Mouse (Mus musculus) embryonic facial prominence, embryonic 12.5 days (tissue): Measurements from ENCODE around the gene Cenpp. TPM values are rescaled to one million over a fixed set of nuclear protein-coding genes. Genes with fewer than 3 reads are reported as not detected.

ENCODE experiments used
- ATAC-seq: fragments of 200-750 bp; cut with Nextera tagmentation; 2 replicates; pipeline ENCODE4 v1.8.0; 2017; ENCODE audit not compliant: insufficient number of reproducible peaks, insufficient read depth, low FRiP score, low TSS enrichment
- H3K27ac ChIP-seq: fragments of 300-500 bp; sonication (generic); 2 replicates; pipeline ENCODE4 v1.5.1; 2016; ENCODE audit warnings: mild to moderate bottlenecking
- H3K27me3 ChIP-seq: fragments of 300-500 bp; sonication (generic); 2 replicates; pipeline ENCODE4 v1.6.1; 2016; ENCODE audit warnings: mild to moderate bottlenecking, moderate library complexity
- H3K36me3 ChIP-seq: fragments of 300-500 bp; sonication (generic); 2 replicates; pipeline ENCODE4 v1.6.1; 2016; ENCODE audit warnings: mild to moderate bottlenecking
- H3K4me1 ChIP-seq: fragments of 300-500 bp; sonication (generic); 2 replicates; pipeline ENCODE4 v1.6.1; 2016
- H3K4me2 ChIP-seq: fragments of 300-500 bp; sonication (generic); replicated peaks from 2 replicates; pipeline ENCODE4 v1.6.1; 2016; ENCODE audit warnings: mild to moderate bottlenecking, moderate library complexity
- H3K4me3 ChIP-seq: fragments of 300-500 bp; sonication (generic); 2 replicates; pipeline ENCODE4 v1.5.1; 2016; ENCODE audit warnings: mild to moderate bottlenecking
- H3K9ac ChIP-seq: fragments of 300-500 bp; sonication (generic); 2 replicates; pipeline ENCODE4 v1.6.1; 2016; ENCODE audit warnings: mild to moderate bottlenecking, moderate library complexity
- H3K9me3 ChIP-seq: fragments of 300-500 bp; sonication (generic); 2 replicates; pipeline ENCODE4 v1.6.1; 2016; ENCODE audit warnings: mild to moderate bottlenecking, moderate library complexity
- WGBS: fragments of 180-500 bp; shearing (Covaris S2); methylation state at CpG from one replicate; pipeline ENCODE4 v1.1.7; 2016; 5-methylcytosine and 5-hydroxymethylcytosine counted together
- polyA plus RNA-seq: library from polyadenylated mRNA; unstranded; fragments of >200 nt; fragmentation: Nextera tagmentation; extraction: Ambion mirVana; gene quantifications from 2 replicates; pipeline ENCODE4 v1.2.1, GENCODE M21; 2016

The Cenpp gene
- polyA plus RNA-seq, 1 experiment from 2014 or later = 29.2 TPM

- H3K36me3 ChIP-seq = peaks cover 52% of the 10 kb centered on the region
Observed at GRCm38 (mm10) chr13:49449318-49449749, 203.3 kb downstream of the Cenpp start.

DNA sequence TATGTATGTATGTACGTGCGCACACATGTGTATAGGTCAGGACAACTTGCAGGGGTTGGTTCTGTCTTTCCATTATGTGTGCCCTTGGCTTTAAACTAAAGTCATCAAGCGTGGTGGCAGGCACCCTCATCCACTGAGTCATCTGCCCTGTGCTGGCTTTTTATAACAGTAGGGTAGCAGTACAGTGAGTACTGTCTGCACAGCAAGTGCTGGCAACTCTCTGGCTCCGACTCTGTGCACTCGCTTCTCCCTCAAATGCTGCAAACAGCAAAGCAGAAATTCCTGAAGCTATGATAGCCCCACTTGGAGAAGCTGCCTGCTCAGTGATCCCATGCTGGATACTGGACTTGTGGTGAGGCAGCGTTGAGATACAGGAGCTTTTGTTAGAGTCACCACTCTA, 208.1 kb downstream of the Cenpp start:
- no peak overlapping the region for H3K27ac ChIP-seq
- ATAC-seq = no peak
- 93% methylated on average over 6 of the region's 6 CpGs for WGBS
- H3K4me2 ChIP-seq = no peak overlapping the region
- no peak overlapping the region for H3K9ac ChIP-seq
- H3K36me3 ChIP-seq = peaks cover 46% of the 10 kb centered on the region
- no peaks in the 10 kb centered on the region for H3K9me3 ChIP-seq
- H3K4me1 ChIP-seq = no peaks in the 10 kb centered on the region
- no peak overlapping the region for H3K4me3 ChIP-seq
- H3K27me3 ChIP-seq = no peaks in the 10 kb centered on the region

More at GRCm38 (mm10) chr13:49449318-49449749, 203.3 kb downstream of the Cenpp start:
- 40% methylated on average over 5 of the region's 5 CpGs for WGBS
- peak; percentile 68 for ATAC-seq
- Histone ChIP-seq H3K9me3 (no peaks in the 10 kb centered on the region), H3K4me3 (no peak overlapping the region), H3K4me1 (no peaks in the 10 kb centered on the region), H3K4me2 (no peak overlapping the region), H3K27ac (no peak overlapping the region), H3K9ac (no peak overlapping the region), H3K27me3 (no peaks in the 10 kb centered on the region)

- Histone ChIP-seq H3K4me1 (no peaks in the 10 kb centered on the region), H3K9ac (no peak overlapping the region), H3K27ac (no peak overlapping the region), H3K4me3 (no peak overlapping the region), H3K36me3 (peaks cover 58% of the 10 kb centered on the region), H3K9me3 (no peaks in the 10 kb centered on the region), H3K4me2 (no peak overlapping the region), H3K27me3 (no peaks in the 10 kb centered on the region)
- 87% methylated on average over 4 of the region's 4 CpGs for WGBS
- ATAC-seq = no peak
Observed at GRCm38 (mm10) chr13:49436170-49436569, 216.4 kb downstream of the Cenpp start.

DNA sequence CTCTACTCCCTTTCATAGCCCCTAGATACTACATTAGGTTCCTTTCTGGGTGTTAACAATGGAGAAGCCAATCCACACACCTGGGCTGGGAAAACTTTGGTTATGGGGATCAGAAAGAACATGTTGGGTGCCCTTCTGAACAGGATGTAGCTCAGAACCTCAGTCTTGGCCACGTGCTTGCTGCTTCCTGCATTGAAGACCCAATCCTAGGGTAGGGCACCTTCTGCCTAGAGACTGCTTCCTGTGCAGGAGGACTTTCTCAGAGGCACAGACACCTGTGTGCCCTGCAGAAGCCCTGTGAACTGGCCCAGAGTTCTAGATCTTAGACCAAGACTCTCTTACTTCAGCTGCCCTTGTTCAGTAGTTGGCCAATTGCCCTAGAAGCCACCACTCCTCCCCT, 216.8 kb downstream of the Cenpp start:
- Histone ChIP-seq H3K9me3 (no peaks in the 10 kb centered on the region), H3K27me3 (no peaks in the 10 kb centered on the region), H3K27ac (no peak overlapping the region), H3K9ac (no peak overlapping the region), H3K4me1 (no peaks in the 10 kb centered on the region), H3K4me3 (no peak overlapping the region), H3K36me3 (peaks cover 58% of the 10 kb centered on the region), H3K4me2 (no peak overlapping the region)
- no peak for ATAC-seq
- 92% methylated on average over 1 of the region's 1 CpGs for WGBS

DNA sequence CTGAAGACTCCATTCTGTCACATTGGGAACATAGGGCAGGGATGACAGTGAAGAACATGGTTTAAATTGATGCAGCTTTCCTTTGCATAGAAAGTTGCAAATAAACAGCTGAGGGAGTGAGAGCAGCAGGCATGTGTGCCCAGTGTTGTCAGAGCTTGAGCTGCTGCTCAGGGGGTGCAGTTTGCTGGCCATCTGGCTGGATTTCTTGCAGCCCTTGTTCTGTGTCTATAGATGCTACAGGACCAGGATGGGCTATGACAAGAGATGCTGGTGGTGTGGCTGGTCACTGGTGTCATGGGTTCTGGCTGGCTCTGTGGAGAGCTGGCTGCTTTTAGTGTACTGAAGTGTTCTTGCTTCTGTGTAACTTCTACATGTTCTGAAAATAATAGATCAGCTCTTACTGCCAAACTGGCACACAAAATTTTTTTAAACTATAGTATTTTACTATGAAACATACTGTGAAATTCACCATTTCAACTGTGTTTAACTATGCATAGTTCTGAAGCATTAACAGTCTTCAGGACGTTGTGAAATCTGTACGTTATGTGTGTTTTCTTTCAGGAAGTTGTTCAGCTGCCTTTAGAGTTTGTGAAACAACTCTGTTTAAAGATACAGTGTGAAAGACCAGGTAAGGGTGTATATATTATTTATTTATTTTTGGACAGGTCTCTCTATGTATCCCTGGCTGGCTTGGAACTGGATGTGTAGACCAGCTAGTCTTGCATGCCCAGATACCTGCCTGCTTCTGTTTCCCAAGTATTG, 219.1 kb downstream of the Cenpp start:
- Histone ChIP-seq H3K4me1 (no peaks in the 10 kb centered on the region), H3K27ac (no peak overlapping the region), H3K9me3 (no peaks in the 10 kb centered on the region), H3K36me3 (peaks cover 58% of the 10 kb centered on the region), H3K4me2 (no peak overlapping the region), H3K4me3 (no peak overlapping the region), H3K9ac (no peak overlapping the region), H3K27me3 (no peaks in the 10 kb centered on the region)
- WGBS = 92% methylated on average over 2 of the region's 2 CpGs
- no peak for ATAC-seq

DNA sequence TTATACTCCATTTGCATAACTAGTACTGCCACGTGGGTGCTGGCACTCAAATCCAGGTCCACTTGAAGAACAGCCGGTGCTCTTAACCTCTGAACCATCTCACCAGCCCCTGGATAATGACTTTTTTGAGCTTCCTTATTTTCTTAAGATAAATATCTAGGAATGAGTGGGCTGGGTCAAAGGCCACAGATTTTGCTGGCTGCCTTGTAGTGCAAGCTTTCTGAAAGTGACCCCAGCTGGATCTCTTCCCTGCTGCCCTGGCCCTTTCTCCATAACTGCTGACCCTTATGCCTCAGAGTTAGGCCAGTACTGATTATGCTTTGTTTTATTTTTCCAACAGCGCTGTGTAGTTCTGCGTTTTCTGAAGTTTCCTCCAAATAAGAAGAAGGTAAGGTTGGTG, 222.1 kb downstream of the Cenpp start:
- Histone ChIP-seq H3K4me1 (no peaks in the 10 kb centered on the region), H3K27ac (no peak overlapping the region), H3K9me3 (no peaks in the 10 kb centered on the region), H3K4me2 (no peak overlapping the region), H3K36me3 (peaks cover 33% of the 10 kb centered on the region), H3K4me3 (no peak overlapping the region), H3K9ac (no peak overlapping the region), H3K27me3 (no peaks in the 10 kb centered on the region)
- 55% methylated on average over 4 of the region's 4 CpGs for WGBS
- no peak for ATAC-seq

GRCm38 (mm10) chr13:49428042-49428675, 224.4 kb downstream of the Cenpp start:
- Histone ChIP-seq H3K36me3 (peaks cover 12% of the 10 kb centered on the region), H3K27ac (no peak overlapping the region), H3K4me1 (no peaks in the 10 kb centered on the region), H3K4me3 (no peak overlapping the region), H3K9me3 (no peaks in the 10 kb centered on the region), H3K9ac (no peak overlapping the region), H3K27me3 (no peaks in the 10 kb centered on the region), H3K4me2 (no peak overlapping the region)
- no peak for ATAC-seq
- 78% methylated on average over 1 of the region's 1 CpGs for WGBS

DNA sequence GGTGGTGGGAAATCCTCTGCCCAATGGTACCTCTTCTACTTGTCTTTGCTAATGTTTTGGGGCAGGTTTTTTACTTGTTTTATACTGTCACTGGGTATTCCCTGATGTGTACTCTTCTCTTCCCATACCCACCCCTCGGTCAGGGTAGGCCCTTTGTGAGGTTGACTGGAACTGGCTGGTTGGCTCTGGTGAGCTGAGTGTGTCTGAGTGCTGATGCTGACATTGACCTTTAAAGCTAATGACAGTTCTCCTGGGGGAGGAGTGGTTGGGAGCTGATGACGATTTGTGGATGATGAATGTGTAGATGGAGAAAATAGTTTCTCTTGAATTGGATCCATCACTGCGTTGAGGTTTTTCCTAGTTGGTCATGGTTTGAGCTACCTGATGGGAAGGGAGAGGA, 225.8 kb downstream of the Cenpp start:
- Histone ChIP-seq H3K36me3 (no peaks in the 10 kb centered on the region), H3K4me2 (no peak overlapping the region), H3K4me3 (no peak overlapping the region), H3K27me3 (no peaks in the 10 kb centered on the region), H3K9me3 (no peaks in the 10 kb centered on the region), H3K4me1 (peaks cover 12% of the 10 kb centered on the region), H3K9ac (no peak overlapping the region), H3K27ac (no peak overlapping the region)
- 92% methylated on average over 3 of the region's 3 CpGs for WGBS
- no peak for ATAC-seq

DNA sequence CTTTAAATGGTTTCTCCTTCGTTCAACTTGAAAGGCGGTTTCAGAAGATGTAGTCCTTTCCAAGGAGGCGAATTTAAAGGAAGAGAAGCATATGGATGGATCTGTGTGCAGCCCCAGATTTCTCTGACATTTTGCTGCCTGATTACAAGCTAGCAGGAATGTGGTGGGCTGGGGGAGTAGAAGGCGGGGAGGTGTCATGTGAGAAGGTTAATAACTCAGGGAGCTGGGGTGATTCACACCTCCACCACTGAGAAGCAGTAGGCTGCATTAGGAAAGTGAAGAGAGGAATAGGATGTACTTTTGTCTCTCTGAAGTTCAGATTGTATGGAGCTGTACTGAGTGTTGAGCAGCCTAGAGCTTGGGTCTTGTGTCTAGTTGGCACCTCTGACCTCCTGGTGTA, 230.6 kb downstream of the Cenpp start:
- H3K4me1 ChIP-seq = peaks cover 15% of the 10 kb centered on the region
- H3K9ac ChIP-seq = peak overlapping the region; percentile 84
- H3K27ac ChIP-seq = no peak overlapping the region
- 24% methylated on average over 4 of the region's 4 CpGs for WGBS
- peak overlapping the region; percentile 89 for H3K4me3 ChIP-seq
- no peaks in the 10 kb centered on the region for H3K36me3 ChIP-seq
- no peak for ATAC-seq
- H3K9me3 ChIP-seq = no peaks in the 10 kb centered on the region
- peak overlapping the region; percentile 94 for H3K4me2 ChIP-seq
- no peaks in the 10 kb centered on the region for H3K27me3 ChIP-seq

GRCm38 (mm10) chr13:49421606-49421917, 231.0 kb downstream of the Cenpp start:
- H3K4me2 ChIP-seq = peak overlapping the region; percentile 94
- peaks cover 15% of the 10 kb centered on the region for H3K4me1 ChIP-seq
- peak overlapping the region; percentile 50; the same call in 1 of the 2 replicates for H3K27ac ChIP-seq
- under 1% methylated on average over 15 of the region's 15 CpGs for WGBS
- H3K9me3 ChIP-seq = no peaks in the 10 kb centered on the region
- H3K36me3 ChIP-seq = no peaks in the 10 kb centered on the region
- ATAC-seq = no peak; the same call in 1 of the 2 replicates
- H3K4me3 ChIP-seq = peak overlapping the region; percentile 89
- no peaks in the 10 kb centered on the region for H3K27me3 ChIP-seq
- H3K9ac ChIP-seq = peak overlapping the region; percentile 84

- H3K4me1 ChIP-seq = peaks cover 15% of the 10 kb centered on the region
- WGBS = 1% methylated on average over 68 of the region's 69 CpGs
Observed at GRCm38 (mm10) chr13:49420754-49421605, 231.6 kb downstream of the Cenpp start, which contains the start of gene Ippk. Gene Ippk (plus strand): TSS chr13:49421249.

More at GRCm38 (mm10) chr13:49420754-49421605, 231.6 kb downstream of the Cenpp start, which contains the start of gene Ippk:
- Histone ChIP-seq H3K27me3 (0 out of 2 replicates have a peak, but pooled peaks cover 3% of the 10 kb centered on the region), H3K27ac (peak within 1 kb of the TSS; percentile 76), H3K9ac (peak within 1 kb of the TSS; percentile 84), H3K9me3 (no peaks in the 10 kb centered on the region), H3K4me2 (peak within 1 kb of the TSS; percentile 94), H3K36me3 (no peaks in the 10 kb centered on the region), H3K4me3 (peak within 1 kb of the TSS; percentile 89)
- ATAC-seq = peak; percentile 97
